Mouse (Mus musculus) CD4-positive, CD25-positive, alpha-beta regulatory T cell, adult 2 months (primary cell): ENCODE measurements around the gene Pycr2.

Experiments used
- DNase-seq: peaks from one replicate; pipeline ENCODE4 v3.0.0-alpha.2; 2012; ENCODE audit warnings: low read depth, low spot score

The Pycr2 gene

GRCm38 (mm10) chr1:180940776-180941460, 36.8 kb downstream of the Pycr2 start:
- peak; percentile 25 for DNase-seq

GRCm38 (mm10) chr1:180941726-180942125, 37.6 kb downstream of the Pycr2 start:
- no peak for DNase-seq

GRCm38 (mm10) chr1:180942166-180943031, 38.3 kb downstream of the Pycr2 start, which contains the start of gene Tmem63a:
Gene Tmem63a (plus strand): TSS chr1:180942344.
- peak; percentile 80 for DNase-seq

- DNase-seq, result no peak
Observed at GRCm38 (mm10) chr1:180943032-180943644, 39.0 kb downstream of the Pycr2 start.

GRCm38 (mm10) chr1:180943896-180944295, 39.8 kb downstream of the Pycr2 start:
- peak; percentile 15 for DNase-seq

- no peak for DNase-seq
Observed at GRCm38 (mm10) chr1:180944553-180944952, 40.5 kb downstream of the Pycr2 start.

GRCm38 (mm10) chr1:180945001-180945980, 41.2 kb downstream of the Pycr2 start:
- peak; percentile 41 for DNase-seq

GRCm38 (mm10) chr1:180946448-180946847, 42.4 kb downstream of the Pycr2 start:
- DNase-seq, result no peak

- DNase-seq, result no peak
Observed at GRCm38 (mm10) chr1:180952085-180952746, 48.1 kb downstream of the Pycr2 start.

GRCm38 (mm10) chr1:180952808-180953207, 48.7 kb downstream of the Pycr2 start:
- DNase-seq, result no peak

- peak; percentile 42 for DNase-seq
Observed at GRCm38 (mm10) chr1:180956401-180956800, 52.3 kb downstream of the Pycr2 start.

GRCm38 (mm10) chr1:180956973-180957381, 52.9 kb downstream of the Pycr2 start:
- no peak for DNase-seq
